Mouse (Mus musculus): ENCODE data around the gene Sdsl.

The Sdsl gene

DNA sequence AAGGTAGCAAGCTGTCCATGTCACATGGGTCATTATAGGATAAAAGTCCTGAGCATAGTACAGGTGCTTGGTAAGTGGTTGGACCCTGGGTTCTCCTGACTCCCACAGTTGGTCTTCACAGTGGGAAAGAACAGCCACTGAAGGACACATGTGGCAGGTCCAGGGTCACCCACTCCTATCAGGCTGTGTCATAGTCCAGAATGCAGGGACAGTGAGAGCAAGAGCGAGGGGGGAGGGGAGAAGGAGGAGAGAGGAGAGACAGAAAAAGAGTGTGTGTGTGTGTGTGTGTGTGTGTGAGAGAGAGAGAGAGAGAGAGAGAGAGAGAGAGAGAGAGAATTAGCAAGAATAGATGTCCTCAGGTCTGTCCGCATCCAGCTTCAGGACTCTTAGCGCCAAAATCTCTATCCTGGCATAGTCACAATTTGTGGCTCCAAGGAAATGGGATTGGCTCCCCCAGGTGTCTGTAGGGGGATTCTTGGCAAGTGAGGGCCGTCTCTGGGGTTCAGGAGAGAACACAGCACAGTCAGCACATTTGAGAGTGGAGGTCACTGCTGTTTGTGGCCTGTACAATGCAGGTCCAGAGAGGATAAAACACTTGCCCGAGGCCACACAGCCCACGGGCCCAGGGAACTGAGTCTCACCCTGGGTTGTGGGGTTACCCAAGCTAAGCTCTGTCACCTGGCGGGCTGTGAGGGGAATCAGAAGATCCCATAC lies 15.6 kb downstream of the Sdsl start:
- no peak for DNase-seq (ENCODE audit: extremely low spot score)

DNA sequence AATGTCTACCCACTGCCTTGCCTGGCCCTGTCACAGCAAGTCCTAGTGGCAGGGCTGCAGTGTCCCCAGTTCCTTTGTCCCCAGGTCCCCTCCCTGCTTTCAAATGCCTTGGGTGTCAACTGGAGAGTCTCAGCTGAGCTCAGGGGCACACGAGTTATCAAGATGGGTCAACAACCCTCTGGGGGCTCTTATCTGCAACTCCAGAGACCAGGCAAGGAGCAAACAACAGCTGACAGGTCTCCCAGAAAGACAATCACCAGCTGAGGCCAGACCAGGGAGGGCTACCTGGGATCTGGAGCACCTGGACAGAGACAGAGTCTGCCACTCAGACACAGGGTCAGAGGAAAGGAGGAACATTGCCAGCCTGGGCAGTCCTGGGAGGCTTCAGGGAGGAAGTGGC lies 16.4 kb downstream of the Sdsl start:
- no peak for DNase-seq (ENCODE audit: extremely low spot score)

- DNase-seq (ENCODE audit: extremely low spot score): no peak
Measured at GRCm38 (mm10) chr5:120454756-120455337, 17.8 kb downstream of the Sdsl start.

DNA sequence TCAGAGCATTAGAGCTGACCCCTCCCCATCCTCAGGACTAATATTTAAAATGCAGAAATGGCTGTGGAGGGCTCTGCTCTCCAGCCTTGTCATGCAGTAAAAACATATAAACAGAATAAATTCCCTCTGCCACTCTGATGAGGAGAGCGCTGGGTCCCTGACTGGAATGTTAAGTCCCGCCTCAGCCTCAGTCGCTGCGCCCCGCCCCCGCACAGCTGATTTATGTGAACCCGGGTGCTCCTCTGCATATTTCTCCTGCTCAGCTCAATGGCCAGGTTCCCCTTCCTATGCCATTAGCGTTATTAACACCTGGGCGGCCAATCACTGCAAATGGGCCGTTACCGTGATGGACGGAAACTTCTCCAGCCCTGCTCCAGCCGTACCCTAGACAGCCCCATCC lies 25.3 kb downstream of the Sdsl start:
- no peak for DNase-seq (ENCODE audit: extremely low spot score)

- DNase-seq (ENCODE audit: extremely low spot score): peak; percentile 91
Measured at GRCm38 (mm10) chr5:120440733-120441132, 31.9 kb downstream of the Sdsl start.

DNA sequence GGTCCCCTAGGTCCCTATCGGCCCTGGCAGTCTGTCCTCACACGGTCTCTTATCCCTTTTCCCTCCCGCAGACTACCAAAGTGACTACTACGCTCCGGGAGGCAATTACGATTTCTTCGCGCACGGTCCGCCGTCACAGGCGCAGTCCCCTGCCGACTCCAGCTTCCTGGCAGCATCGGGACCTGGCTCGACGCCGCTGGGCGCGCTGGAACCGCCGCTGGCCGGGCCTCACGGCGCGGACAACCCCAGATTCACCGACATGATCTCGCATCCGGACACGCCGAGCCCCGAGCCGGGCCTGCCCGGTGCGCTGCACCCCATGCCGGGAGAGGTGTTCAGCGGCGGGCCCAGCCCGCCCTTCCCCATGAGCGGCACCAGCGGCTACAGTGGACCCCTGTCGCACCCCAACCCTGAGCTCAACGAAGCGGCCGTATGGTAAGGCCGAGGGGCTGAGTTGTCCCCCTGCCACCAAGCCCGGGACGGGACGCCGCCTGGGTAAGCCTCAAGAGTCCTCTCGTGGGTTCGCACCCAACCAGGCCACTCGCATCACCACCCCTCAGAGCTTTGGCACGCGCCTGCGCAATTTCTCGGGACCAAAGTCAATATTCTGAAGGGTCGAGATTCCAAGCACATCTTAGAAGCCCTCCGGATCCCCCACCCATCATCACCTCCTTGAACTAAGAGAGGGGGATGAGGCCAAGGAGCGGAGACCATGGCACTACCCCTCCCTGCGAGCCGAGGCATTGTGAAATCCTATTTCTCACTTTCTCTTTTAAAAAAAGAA lies 32.5 kb downstream of the Sdsl start:
- DNase-seq (ENCODE audit: extremely low spot score): no peak

DNA sequence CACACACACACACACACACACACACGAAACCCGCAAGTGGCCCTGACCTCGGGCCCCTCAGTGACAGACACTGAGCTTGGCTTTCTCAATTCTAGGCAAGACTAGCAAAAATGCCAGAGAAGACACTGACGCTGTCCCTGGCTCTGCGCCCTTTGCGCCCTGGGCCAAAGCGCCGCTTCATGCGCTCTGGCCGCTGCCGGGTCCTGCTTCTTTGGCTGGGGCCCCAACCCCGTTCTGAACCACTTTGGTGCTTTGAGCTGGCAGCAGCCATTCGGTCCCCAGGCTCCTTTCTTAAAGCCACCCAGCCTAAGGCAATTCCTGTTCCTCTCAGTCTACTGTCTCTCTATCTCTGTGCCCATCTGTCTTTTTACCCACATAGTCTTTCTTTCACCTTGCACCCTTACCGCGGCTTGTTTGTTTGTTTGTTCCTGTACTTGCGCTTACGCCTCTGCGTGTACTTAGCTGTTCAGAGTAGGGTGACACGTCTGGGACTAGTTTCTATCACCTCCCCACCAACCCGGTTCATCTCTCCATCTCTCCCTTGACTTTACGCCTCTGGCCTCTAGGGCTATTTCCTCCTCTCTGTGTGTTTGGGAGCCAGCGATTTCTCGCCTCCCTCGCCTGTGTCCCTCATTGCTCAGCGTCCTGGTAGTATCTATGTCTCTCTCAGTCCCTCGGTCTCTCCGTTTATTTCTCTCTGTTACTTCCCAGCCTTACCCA lies 33.5 kb downstream of the Sdsl start:
- DNase-seq (ENCODE audit: extremely low spot score): peak; percentile 38

- no peak for DNase-seq (ENCODE audit: extremely low spot score)
Measured at GRCm38 (mm10) chr5:120438469-120438868, 34.1 kb downstream of the Sdsl start.

DNA sequence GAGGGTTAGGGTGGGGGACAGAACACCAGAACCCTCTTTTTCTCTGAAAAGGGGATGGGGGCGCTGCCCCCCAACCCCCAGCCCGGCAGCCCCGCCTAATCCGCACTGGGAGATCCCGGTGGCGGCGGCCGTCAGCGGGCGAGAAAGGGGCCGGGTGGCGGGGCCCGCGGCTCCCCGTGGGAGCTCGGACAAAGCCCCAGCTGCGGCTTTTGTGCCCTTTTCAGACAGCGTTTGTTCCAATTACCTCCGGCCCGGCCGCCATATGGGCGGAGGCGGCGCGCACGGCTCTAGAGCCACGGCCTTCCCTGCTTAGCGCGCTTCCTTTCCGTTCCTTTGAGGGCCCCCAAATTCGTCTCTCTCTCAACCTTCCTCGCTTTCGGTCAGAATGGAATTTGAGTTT lies 34.6 kb downstream of the Sdsl start:
- DNase-seq (ENCODE audit: extremely low spot score): peak; percentile 59

GRCm38 (mm10) chr5:120437539-120437938 lies 35.1 kb downstream of the Sdsl start:
- no peak for DNase-seq (ENCODE audit: extremely low spot score)

GRCm38 (mm10) chr5:120436885-120437495 lies 35.6 kb downstream of the Sdsl start:
- peak; percentile 44 for DNase-seq (ENCODE audit: extremely low spot score)

DNA sequence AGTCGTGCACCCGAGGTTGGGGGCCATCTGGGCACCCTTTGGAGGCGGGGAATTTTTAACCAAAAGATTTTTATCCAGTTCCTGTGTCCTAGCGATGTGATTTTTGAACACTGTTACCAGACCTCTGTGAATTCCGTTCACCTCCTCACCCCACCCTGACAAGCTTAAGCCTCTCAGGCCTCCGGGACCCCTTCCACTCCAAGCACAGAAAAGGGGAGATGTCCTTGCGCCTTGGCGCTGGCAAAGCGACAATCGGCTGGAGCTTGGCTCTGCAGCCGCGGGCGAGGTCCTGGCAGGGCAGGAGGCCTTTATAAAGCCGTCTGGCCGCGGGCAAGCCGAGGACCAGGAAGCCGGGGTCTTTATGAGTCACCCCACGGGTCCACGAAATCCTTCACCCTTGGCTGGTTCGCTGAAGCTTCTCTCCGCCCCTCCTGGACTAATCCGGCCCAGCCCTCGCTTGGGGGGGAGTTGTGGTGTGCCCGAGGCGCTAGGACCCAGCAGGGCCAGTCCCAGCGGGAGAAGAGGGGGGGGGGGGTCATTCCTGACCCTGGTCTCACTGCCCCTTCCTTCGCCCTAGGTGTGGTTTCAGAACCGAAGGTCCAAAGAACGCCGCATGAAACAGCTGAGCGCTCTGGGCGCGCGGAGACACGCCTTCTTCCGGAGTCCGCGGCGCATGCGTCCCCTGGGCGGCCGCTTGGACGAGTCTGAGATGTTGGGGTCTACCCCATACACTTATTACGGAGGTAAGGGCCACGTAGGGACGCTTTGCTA lies 36.7 kb downstream of the Sdsl start:
- peak; percentile 60 for DNase-seq (ENCODE audit: extremely low spot score)

DNA sequence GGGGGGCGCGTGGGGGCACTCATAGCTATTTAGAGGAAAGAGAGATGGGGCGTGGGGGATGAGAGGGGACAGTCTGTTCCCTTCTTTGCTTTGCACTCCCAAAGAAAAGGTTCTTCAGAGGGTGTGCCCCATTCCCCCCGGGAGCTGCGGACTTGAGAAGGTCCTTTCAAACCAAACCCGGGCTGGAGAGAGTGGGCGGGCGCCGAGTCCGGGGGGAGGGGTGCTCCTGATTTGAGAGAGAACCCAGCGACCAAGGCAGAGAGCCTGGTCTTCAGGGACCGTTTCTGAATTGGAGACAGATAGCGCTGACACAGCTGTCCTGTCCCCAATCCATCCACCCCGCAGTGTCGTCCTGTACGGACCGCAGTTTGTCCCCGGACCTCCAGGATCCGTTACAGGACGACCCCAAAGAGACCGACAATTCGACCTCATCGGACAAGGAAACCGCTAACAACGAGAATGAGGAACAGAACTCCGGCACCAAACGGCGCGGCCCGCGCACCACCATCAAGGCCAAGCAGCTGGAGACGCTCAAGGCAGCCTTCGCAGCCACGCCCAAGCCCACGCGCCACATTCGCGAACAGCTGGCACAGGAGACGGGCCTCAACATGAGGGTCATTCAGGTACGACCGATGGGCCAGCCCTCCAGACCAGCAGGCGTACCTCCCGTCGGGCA lies 37.5 kb downstream of the Sdsl start:
- peak; percentile 42 for DNase-seq (ENCODE audit: extremely low spot score)

DNA sequence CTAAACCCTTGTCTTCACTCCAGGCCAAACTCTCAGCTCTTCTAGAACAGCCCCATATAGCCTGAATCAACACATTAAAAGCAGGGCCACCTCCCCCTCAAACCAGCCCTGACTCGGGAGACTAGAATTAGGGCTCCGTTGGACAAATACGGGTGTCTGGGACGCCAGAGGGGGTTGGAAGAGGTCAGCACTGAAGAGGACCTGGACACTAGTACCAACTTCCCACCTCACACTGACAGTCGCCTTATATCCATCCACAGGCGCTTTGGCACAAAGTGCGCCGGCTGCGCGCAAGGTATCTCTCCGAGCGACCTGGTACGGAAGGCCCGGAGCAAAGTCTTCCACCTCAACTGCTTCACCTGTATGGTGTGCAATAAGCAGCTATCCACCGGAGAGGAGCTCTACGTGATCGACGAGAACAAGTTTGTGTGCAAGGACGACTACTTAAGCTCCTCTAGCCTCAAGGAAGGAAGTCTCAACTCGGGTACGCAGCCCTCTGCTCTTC lies 38.3 kb downstream of the Sdsl start:
- no peak for DNase-seq (ENCODE audit: extremely low spot score)

- DNase-seq (ENCODE audit: extremely low spot score): peak; percentile 31
Measured at GRCm38 (mm10) chr5:120433135-120433760, 39.4 kb downstream of the Sdsl start.

- peak; percentile 40 for DNase-seq (ENCODE audit: extremely low spot score)
Measured at GRCm38 (mm10) chr5:120432486-120433015, 40.1 kb downstream of the Sdsl start.

GRCm38 (mm10) chr5:120431649-120432485 lies 40.7 kb downstream of the Sdsl start, which contains the start of gene Lhx5:
Gene Lhx5 (plus strand): TSS chr5:120431699.
- peak; percentile 58 for DNase-seq (ENCODE audit: extremely low spot score)

DNA sequence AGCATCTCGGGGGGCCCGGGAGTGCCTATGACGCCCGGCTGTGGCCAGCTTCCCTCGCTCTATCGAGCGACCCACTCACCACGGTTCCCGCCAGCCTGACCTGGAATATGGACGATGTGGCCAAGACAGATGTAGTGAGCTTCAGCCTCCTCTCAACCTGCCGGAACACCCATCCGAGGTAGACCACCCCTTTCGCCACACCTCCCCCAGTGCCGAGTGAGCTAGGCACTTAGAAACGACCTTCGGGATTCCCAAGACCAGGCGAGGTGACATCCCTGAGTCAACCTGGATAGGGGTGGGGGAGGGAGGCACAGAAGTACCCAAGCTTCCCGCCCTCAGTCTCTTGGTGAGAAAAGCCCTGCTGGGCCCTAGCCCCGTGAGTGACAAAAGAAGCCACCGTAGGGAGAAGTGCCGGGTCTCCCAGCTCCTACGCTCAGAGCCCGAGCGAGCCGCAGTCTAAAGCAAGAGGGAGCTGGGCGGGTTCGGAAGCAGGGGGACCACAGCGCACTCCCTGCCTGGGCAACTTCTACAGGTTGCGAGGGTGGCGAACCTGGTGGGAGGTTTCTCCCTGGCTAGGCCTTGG lies 41.5 kb downstream of the Sdsl start:
- DNase-seq (ENCODE audit: extremely low spot score): peak; percentile 53
